Mouse (Mus musculus): ENCODE measurements at regions not wholly inside any gene's neighbourhood (a gene's known extent, or its start where the extent isn't known, plus 50 kb on each side); places are given as distances from the start of the nearest gene placed in this dataset.

DNA sequence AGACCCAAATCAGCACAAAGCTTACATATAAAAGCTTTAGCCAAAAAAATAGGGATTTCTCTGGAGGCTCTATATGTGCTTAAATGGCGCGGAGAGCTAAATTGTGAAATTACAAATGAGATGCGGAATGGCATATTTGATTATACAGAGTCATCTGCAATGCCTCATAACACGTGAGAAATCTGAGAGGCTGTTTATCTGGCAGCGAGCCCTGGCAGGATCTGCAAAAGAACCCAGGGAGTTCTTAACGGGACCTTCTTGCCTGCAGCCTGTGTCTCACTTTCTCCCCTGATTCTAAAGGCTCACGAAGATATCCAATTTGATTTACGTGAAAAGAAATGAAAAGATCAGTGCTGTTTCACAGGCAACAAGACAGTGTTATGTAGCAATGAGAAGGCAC is 58.0 kb upstream of the Kirrel3 start:
- CTCF ChIA-PET: no interaction called here
